Mouse (Mus musculus) mouse embryonic stem cell (cell line): ENCODE measurements around the gene Rsc1a1.

Experiments
- in situ Hi-C, 2 experiments: fragments of 300-500 bp; cut with MboI; formaldehyde crosslinking; loops; 1 replicate in 1 of 2; 3 replicates in 1 of 2; pipeline ENCODE4 v1.14.3; 2019 to 2020; ENCODE audit warnings: low sequenced_read_pairs in 2 of 2, low pct_unique_long_range_greater_than_20kb in 1 of 2, mixed read lengths in 1 of 2; ENCODE audit not compliant: unreplicated experiment in 1 of 2

Rsc1a1 gene

DNA sequence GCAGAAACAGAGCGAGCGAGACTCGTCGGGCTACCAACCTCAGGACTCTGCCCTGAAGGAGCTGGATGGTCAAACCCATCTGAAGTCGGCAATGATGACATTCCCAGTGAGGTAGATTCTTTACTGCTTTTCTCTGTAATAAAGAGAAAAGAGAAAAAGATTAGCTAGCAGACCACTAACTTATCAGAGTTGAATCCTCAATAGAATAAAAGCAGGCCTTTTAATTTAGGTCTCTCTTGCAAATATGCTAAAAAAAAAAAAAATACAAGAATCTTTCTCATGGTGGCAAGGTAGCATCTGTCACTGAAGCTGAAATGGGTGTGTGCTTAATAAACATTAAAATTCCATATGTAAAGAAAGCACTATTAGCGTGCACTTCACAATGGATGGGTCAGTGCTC, at the start of gene Rsc1a1:
TSS of gene Rsc1a1 (minus strand) at position 101 of the 400 bp plus-strand sequence.
- in situ Hi-C loops, result no loop called here

DNA sequence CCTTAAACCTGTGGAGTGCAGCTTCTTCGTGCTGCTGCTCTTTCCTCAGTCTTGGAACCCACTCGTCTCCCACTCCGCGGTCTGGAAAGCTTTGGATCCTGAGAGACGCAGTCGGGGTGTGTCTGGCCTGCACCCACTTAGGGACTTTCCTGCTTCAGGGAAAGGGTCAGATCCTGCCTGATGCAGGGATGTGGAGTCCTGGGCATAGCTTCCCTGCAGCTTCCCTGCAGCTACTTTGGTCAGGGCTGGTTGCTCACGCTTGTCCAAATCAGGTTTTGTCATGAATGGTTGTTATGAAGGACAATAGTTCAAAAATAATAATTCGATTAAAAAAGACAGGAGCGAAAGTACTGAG, 49.8 kb upstream of the Rsc1a1 start:
- in situ Hi-C loops, result no loop called here

GRCm38 (mm10) chr4:141734446-141735205, 49.2 kb upstream of the Rsc1a1 start:
- in situ Hi-C loops, result no loop called here

DNA sequence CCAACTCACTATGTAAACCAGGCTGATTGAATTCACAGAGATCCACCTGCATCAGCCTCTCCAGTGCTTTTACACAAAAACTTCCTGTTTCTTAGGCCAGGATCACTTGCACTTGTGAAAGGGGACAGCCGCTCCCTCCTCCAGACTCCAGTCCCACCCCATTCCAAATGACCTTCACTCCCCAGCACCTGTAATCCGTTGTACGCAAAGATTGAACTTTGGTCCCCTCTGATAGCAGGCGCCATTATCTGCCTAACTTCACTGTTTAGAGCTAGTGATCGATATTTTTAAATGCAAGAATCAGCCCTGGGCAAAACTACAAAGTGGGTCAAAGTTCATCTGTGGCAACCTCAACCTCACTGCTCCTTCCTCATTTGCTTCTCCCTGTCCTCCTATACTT, 46.4 kb upstream of the Rsc1a1 start:
- in situ Hi-C loops, result no loop called here

GRCm38 (mm10) chr4:141730401-141730800, 45.0 kb upstream of the Rsc1a1 start:
- in situ Hi-C loops, result no loop called here

DNA sequence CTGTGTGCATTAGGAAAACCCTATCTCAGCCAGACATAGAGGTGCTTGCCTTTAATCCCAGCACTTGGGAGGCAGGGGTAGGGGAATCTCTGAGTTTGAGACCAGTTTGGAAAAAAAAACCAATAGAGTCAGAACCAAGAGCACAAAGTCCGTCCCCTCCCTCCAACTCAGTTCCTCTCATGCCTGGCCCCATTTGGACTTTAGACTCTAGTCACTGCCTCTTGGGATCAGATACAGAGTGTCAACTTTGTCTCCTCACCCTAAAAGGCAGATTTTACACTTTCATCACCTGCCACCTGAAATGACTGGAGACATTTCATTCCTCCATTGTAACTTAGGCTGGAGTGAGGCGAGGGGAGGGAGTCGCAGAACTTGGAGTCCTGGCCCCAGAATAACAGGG, 43.9 kb upstream of the Rsc1a1 start:
- in situ Hi-C loops, result no loop called here

DNA sequence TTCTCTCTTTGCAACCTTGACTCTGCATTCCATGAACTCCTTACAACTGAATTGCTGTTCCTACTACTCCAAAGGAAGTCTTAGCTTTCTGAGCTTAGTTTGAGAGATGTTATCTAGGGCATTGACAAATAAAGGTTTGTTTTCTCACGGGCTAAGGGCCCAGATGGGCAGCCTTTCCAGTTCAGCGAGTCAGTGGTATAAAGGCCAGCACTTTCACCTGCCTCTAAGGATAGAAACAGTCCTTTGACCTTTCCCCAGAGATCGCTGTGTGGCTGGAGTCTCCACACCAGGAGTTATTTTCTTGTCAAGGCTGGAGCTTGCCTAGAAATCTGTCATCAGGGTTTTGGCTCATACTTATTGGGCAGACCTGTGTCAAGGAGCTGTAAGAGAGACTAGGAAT, 40.3 kb upstream of the Rsc1a1 start:
- in situ Hi-C loops, result no loop called here

- in situ Hi-C loops, result no loop called here
Observed at GRCm38 (mm10) chr4:141725277-141725676, 39.9 kb upstream of the Rsc1a1 start.

DNA sequence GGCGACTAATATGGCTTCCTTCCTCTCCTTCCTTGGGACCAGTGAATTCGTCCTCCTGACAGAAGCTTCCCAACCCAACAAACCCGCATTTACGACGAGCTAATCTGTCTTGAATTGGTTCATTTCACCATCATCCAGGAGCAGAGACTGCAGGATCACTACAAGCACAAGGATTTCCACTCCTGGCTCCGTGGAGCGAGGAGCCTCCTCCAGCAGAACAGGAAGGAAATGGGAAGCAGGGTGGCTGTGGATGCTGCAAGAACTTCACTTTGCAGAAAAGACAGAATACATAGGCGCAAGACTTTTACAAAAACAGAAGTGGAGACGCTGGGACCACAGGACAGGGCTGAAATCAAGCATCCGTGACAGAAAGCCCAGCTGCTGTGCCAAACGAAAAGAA, 39.2 kb upstream of the Rsc1a1 start:
- in situ Hi-C loops, result no loop called here

GRCm38 (mm10) chr4:141723673-141724068, 38.3 kb upstream of the Rsc1a1 start:
- in situ Hi-C loops, result no loop called here

DNA sequence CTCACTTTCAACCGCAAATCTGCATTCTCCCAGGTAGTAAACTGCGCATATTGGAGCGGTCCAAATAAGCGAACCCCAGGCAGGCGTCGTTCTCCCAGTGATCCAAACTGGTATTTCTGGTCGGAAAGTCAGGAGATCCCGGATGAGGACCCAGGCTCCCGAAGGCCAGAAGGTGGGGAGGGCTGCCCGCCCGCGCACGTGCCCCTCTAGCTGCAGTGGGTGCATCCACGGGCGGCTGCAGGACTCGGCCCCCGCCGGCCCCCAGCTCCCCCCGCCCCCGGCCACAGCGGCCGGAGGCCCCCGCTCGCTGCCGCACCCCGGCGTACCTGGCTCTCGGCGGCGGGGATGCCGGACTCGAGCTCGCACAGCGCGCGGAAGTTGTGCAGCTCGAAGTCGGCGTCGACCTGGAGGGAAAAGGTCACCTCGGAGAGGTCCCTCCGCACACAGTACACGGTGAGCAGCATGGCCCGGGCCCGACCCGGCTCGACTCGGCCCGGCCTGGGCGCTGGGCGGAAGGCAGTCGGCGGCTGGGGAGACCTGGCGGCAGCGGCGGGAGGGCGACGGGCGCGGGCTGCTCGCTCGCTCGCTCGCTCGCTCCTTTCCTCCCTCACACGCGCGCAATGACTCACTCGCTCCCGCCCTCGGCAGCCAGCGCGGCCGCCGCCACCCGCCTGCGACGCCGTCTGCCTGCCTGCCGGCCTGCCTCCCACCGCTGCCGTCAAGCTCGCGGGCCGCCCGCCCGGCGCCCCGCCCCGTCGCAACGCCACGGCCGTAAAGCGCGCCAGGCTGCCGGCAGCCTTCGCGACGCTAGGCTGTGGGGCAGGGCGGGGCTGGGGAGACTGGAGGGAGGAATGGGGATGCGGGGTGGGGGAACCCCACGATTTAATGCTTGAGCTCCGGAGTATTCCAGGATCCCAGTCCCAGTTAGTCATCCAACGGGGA, 37.6 kb upstream of the Rsc1a1 start, which contains the start of gene Ddi2:
TSS of gene Ddi2 (minus strand) at position 689 of the 942 bp plus-strand sequence.
- in situ Hi-C loops, result no loop called here

- in situ Hi-C loops, result no loop called here
Observed at GRCm38 (mm10) chr4:141721961-141722360, 36.6 kb upstream of the Rsc1a1 start.

DNA sequence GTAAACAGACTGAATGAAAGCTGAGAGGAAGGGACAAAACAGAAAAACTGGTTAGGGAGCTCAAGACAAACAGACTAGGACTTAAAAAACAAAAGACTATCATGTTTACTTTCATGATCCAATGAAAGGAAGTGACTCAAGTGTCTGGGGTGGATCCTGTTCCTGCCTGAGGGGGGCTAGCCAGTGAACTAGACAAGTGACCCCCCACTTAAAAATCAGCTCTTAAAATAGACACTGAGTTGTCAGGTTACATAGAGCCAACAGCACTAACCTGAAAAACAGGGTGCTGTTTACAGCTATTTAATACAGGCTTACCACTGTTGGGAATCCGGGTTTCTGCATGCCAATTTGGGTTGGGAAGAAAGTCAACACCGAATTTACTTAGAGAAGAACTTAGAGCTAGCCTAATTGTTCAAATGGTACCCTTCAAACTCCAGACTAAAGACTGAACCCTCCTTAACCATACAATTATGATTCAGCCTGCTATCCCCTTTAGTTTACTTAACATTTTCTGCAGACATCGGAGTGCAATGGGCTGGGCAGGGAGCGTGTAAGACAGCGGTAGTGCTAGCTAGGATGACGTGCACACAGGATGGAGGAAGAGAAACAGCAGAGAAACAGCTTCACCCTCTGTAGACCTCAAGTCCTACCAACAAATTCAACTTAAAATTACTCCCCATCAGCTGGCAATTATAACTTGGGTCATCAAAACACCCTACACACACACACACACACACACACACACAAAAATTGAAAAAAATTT, 35.5 kb upstream of the Rsc1a1 start:
- in situ Hi-C loops, result no loop called here

GRCm38 (mm10) chr4:141719304-141719703, 33.9 kb upstream of the Rsc1a1 start:
- in situ Hi-C loops, result no loop called here

DNA sequence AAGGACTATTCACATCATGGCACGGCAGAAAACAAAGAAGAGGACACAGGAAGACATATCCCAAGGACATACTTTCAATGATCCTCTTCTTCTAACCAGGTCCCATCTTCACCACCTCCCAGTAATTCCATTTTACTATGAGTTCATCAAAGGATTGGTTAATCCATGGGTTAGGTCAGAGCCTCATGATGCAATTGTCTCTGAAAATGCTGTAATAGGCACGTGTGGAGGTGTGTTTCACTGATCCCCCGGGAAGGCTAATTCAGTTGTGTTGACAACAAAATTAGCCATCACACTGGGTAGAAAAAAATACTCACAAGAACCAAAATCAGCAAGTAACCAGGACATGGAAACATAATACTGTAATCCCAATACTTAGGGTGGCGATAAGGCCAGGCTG, 32.2 kb upstream of the Rsc1a1 start:
- in situ Hi-C loops, result no loop called here

- in situ Hi-C loops, result no loop called here
Observed at GRCm38 (mm10) chr4:141715027-141715426, 29.6 kb upstream of the Rsc1a1 start.

DNA sequence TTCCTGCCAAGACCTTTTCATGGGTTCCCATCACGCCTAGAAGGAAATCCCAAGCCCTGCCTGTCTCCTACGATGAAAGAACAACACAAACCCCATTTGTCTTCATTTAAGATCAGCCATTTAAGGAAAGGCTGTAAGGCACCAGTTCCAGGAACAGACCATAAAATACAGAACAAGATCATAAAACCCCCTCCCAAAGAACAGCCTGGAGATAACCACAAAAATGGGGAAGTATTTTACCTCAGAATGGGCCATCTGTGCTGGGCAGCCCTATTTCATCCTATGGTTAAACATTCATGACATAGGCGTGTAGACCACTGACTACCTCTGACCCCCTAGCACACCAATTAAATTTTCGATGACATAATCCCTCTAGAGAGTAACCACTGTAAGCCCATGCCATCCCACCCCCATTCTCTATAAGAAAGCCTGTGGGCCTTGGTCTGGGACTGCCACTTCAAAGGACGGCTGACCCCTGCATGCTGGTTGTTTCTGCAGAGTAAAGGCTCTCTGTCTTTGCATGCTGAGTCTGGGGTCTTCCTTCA, 28.3 kb upstream of the Rsc1a1 start:
- in situ Hi-C loops, result no loop called here

- in situ Hi-C loops, result no loop called here
Observed at GRCm38 (mm10) chr4:141711250-141711649, 25.9 kb upstream of the Rsc1a1 start.

GRCm38 (mm10) chr4:141708971-141709370, 23.6 kb upstream of the Rsc1a1 start:
- in situ Hi-C loops, result no loop called here
